Mouse (Mus musculus): ENCODE results near the gene Cdan1. TPM values are rescaled to one million over a fixed set of nuclear protein-coding genes. Genes with fewer than 3 reads are reported as not detected.

Gene Cdan1
- polyA plus RNA-seq, 1 experiment from 2014 or later, result 9.3 TPM

GRCm38 (mm10) chr2:120826936-120827638, 22.8 kb downstream of the Cdan1 start:
- Histone ChIP-seq H3K4me1 (ENCODE audit: control insufficient read depth, insufficient read depth, low read length) (no peaks in the 10 kb centered on the region), H3K4me2 (ENCODE audit: low read depth, low read length) (no peak overlapping the region), H3K9me3 (ENCODE audit: control insufficient read depth, low read length) (0 out of 2 replicates have a peak, but pooled peaks cover 4% of the 10 kb centered on the region), H3K36me3 (ENCODE audit: control insufficient read depth, insufficient read depth, low read length) (no peaks in the 10 kb centered on the region), H3K27ac (replicated peaks; ENCODE audit: low read depth, low read length) (no peak overlapping the region), H3K4me3 (ENCODE audit: low read depth, low read length) (no peak overlapping the region), H3K9ac (ENCODE audit: low read depth, low read length) (no peak overlapping the region), H3K27me3 (replicated peaks; ENCODE audit: control insufficient read depth, insufficient read depth, low read length) (no peaks in the 10 kb centered on the region)
- ATAC-seq (ENCODE audit: low read depth) (no peak), DNase-seq (ENCODE audit: low spot score) (no peak)
- 78% methylated on average over 1 of the region's 1 CpGs for WGBS

GRCm38 (mm10) chr2:120770265-120770935, 79.5 kb downstream of the Cdan1 start:
- H3K27ac ChIP-seq (replicated peaks; ENCODE audit: low read depth, low read length), result no peak overlapping the region
- no peaks in the 10 kb centered on the region for H3K4me1 ChIP-seq (ENCODE audit: control insufficient read depth, insufficient read depth, low read length)
- no peak overlapping the region for H3K9ac ChIP-seq (ENCODE audit: low read depth, low read length)
- H3K4me3 ChIP-seq (ENCODE audit: low read depth, low read length), result no peak overlapping the region
- H3K4me2 ChIP-seq (ENCODE audit: low read depth, low read length), result no peak overlapping the region
- no peak for DNase-seq (ENCODE audit: low spot score)
- peaks cover 29% of the 10 kb centered on the region for H3K36me3 ChIP-seq (ENCODE audit: control insufficient read depth, insufficient read depth, low read length)
- H3K9me3 ChIP-seq (ENCODE audit: control insufficient read depth, low read length), result no peaks in the 10 kb centered on the region
- H3K27me3 ChIP-seq (replicated peaks; ENCODE audit: control insufficient read depth, insufficient read depth, low read length), result no peaks in the 10 kb centered on the region
- 86% methylated on average over 2 of the region's 2 CpGs for WGBS
- ATAC-seq (ENCODE audit: low read depth), result no peak

GRCm38 (mm10) chr2:120761922-120762321, 88.0 kb downstream of the Cdan1 start:
- Histone ChIP-seq H3K9me3 (ENCODE audit: control insufficient read depth, low read length) (no peaks in the 10 kb centered on the region), H3K4me3 (ENCODE audit: low read depth, low read length) (no peak overlapping the region), H3K27ac (replicated peaks; ENCODE audit: low read depth, low read length) (no peak overlapping the region), H3K9ac (ENCODE audit: low read depth, low read length) (no peak overlapping the region), H3K36me3 (ENCODE audit: control insufficient read depth, insufficient read depth, low read length) (peaks cover 23% of the 10 kb centered on the region), H3K4me2 (ENCODE audit: low read depth, low read length) (no peak overlapping the region), H3K4me1 (ENCODE audit: control insufficient read depth, insufficient read depth, low read length) (no peaks in the 10 kb centered on the region), H3K27me3 (replicated peaks; ENCODE audit: control insufficient read depth, insufficient read depth, low read length) (no peaks in the 10 kb centered on the region)
- no peak for DNase-seq (ENCODE audit: low spot score)
- ATAC-seq (ENCODE audit: low read depth), result no peak

- Histone ChIP-seq H3K4me2 (ENCODE audit: low read depth, low read length) (no peak overlapping the region), H3K27me3 (replicated peaks; ENCODE audit: control insufficient read depth, insufficient read depth, low read length) (no peaks in the 10 kb centered on the region), H3K27ac (replicated peaks; ENCODE audit: low read depth, low read length) (no peak overlapping the region), H3K9ac (ENCODE audit: low read depth, low read length) (no peak overlapping the region), H3K9me3 (ENCODE audit: control insufficient read depth, low read length) (no peaks in the 10 kb centered on the region), H3K4me3 (ENCODE audit: low read depth, low read length) (no peak overlapping the region), H3K4me1 (ENCODE audit: control insufficient read depth, insufficient read depth, low read length) (no peaks in the 10 kb centered on the region), H3K36me3 (ENCODE audit: control insufficient read depth, insufficient read depth, low read length) (peaks cover 45% of the 10 kb centered on the region)
- no peak for ATAC-seq (ENCODE audit: low read depth)
- 98% methylated on average over 2 of the region's 2 CpGs for WGBS
- DNase-seq (ENCODE audit: low spot score), result no peak
Measured at GRCm38 (mm10) chr2:120748041-120748440, 101.9 kb downstream of the Cdan1 start.

GRCm38 (mm10) chr2:120745496-120745895, 104.4 kb downstream of the Cdan1 start:
- Histone ChIP-seq H3K9ac (ENCODE audit: low read depth, low read length) (no peak overlapping the region), H3K27ac (replicated peaks; ENCODE audit: low read depth, low read length) (no peak overlapping the region), H3K4me1 (ENCODE audit: control insufficient read depth, insufficient read depth, low read length) (no peaks in the 10 kb centered on the region), H3K36me3 (ENCODE audit: control insufficient read depth, insufficient read depth, low read length) (peaks cover 50% of the 10 kb centered on the region), H3K4me2 (ENCODE audit: low read depth, low read length) (no peak overlapping the region), H3K9me3 (ENCODE audit: control insufficient read depth, low read length) (no peaks in the 10 kb centered on the region), H3K27me3 (replicated peaks; ENCODE audit: control insufficient read depth, insufficient read depth, low read length) (no peaks in the 10 kb centered on the region), H3K4me3 (ENCODE audit: low read depth, low read length) (no peak overlapping the region)
- no peak for DNase-seq (ENCODE audit: low spot score)
- no peak for ATAC-seq (ENCODE audit: low read depth)
- 100% methylated on average over 1 of the region's 1 CpGs for WGBS

GRCm38 (mm10) chr2:120731877-120732530, 117.9 kb downstream of the Cdan1 start:
- 40% methylated on average over 7 of the region's 7 CpGs for WGBS
- H3K4me3 ChIP-seq (ENCODE audit: low read depth, low read length), result peak overlapping the region; percentile 86
- peak overlapping the region; percentile 85 for H3K9ac ChIP-seq (ENCODE audit: low read depth, low read length)
- ATAC-seq (ENCODE audit: low read depth), result 0 out of 2 replicates have a peak, but pooled peaks have one; percentile 15
- peak overlapping the region; percentile 91; the same call in 1 of the 2 replicates for H3K27ac ChIP-seq (replicated peaks; ENCODE audit: low read depth, low read length)
- peaks cover 21% of the 10 kb centered on the region for H3K36me3 ChIP-seq (ENCODE audit: control insufficient read depth, insufficient read depth, low read length)
- H3K4me1 ChIP-seq (ENCODE audit: control insufficient read depth, insufficient read depth, low read length), result peaks cover 10% of the 10 kb centered on the region
- DNase-seq (ENCODE audit: low spot score), result no peak
- no peaks in the 10 kb centered on the region for H3K27me3 ChIP-seq (replicated peaks; ENCODE audit: control insufficient read depth, insufficient read depth, low read length)
- H3K4me2 ChIP-seq (ENCODE audit: low read depth, low read length), result peak overlapping the region; percentile 91
- H3K9me3 ChIP-seq (ENCODE audit: control insufficient read depth, low read length), result no peaks in the 10 kb centered on the region

GRCm38 (mm10) chr2:120731167-120731862, 118.6 kb downstream of the Cdan1 start:
- H3K27ac ChIP-seq (replicated peaks; ENCODE audit: low read depth, low read length), result peak overlapping the region; percentile 91
- peak; percentile 96 for DNase-seq (ENCODE audit: low spot score)
- H3K9me3 ChIP-seq (ENCODE audit: control insufficient read depth, low read length), result no peaks in the 10 kb centered on the region
- WGBS, result under 1% methylated on average over 32 of the region's 61 CpGs
- H3K4me1 ChIP-seq (ENCODE audit: control insufficient read depth, insufficient read depth, low read length), result peaks cover 10% of the 10 kb centered on the region
- no peaks in the 10 kb centered on the region for H3K27me3 ChIP-seq (replicated peaks; ENCODE audit: control insufficient read depth, insufficient read depth, low read length)
- ATAC-seq (ENCODE audit: low read depth), result peak; percentile 98
- H3K36me3 ChIP-seq (ENCODE audit: control insufficient read depth, insufficient read depth, low read length), result peaks cover 28% of the 10 kb centered on the region
- peak overlapping the region; percentile 91 for H3K4me2 ChIP-seq (ENCODE audit: low read depth, low read length)
- peak overlapping the region; percentile 86 for H3K4me3 ChIP-seq (ENCODE audit: low read depth, low read length)
- H3K9ac ChIP-seq (ENCODE audit: low read depth, low read length), result peak overlapping the region; percentile 85

- DNase-seq (ENCODE audit: low spot score), result peak; percentile 43
- peak overlapping the region; percentile 91 for H3K27ac ChIP-seq (replicated peaks; ENCODE audit: low read depth, low read length)
- peak overlapping the region; percentile 91 for H3K4me2 ChIP-seq (ENCODE audit: low read depth, low read length)
- H3K9me3 ChIP-seq (ENCODE audit: control insufficient read depth, low read length), result no peaks in the 10 kb centered on the region
- WGBS, result 2% methylated on average over 18 of the region's 50 CpGs
- no peaks in the 10 kb centered on the region for H3K27me3 ChIP-seq (replicated peaks; ENCODE audit: control insufficient read depth, insufficient read depth, low read length)
- H3K36me3 ChIP-seq (ENCODE audit: control insufficient read depth, insufficient read depth, low read length), result peaks cover 34% of the 10 kb centered on the region
- peak overlapping the region; percentile 86 for H3K4me3 ChIP-seq (ENCODE audit: low read depth, low read length)
- peak; percentile 2; the same call in 1 of the 2 replicates for ATAC-seq (ENCODE audit: low read depth)
- peak overlapping the region; percentile 85 for H3K9ac ChIP-seq (ENCODE audit: low read depth, low read length)
- peaks cover 10% of the 10 kb centered on the region for H3K4me1 ChIP-seq (ENCODE audit: control insufficient read depth, insufficient read depth, low read length)
Measured at GRCm38 (mm10) chr2:120730639-120731166, 119.2 kb downstream of the Cdan1 start.

All from embryonic facial prominence, embryonic 14.5 days (tissue).